Mouse (Mus musculus) kidney, adult 9 months (tissue): Measurements from ENCODE around the gene Myl3.

ENCODE experiments used
- DNase-seq: peaks from one replicate; pipeline ENCODE4 v3.0.0; 2022

Gene Myl3

DNA sequence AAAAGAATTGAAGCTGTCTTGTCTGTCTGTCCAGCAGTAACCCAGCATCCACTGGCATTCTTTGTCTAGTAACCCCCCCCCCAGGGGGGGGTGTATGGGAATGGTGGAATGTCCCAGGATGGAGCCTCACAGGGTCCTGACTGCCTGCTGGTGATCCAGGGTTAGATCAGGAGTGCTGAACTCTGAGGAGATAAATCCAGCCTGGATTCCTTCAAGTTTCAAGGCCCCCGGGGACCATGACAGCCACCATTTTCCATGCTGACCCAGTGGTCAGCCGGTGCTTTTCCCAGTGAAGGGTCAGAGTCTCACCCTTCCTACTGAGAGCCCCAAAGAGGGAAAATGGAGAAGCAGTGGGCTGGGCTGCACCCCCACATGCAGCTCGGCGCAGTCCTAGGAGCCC is 9.8 kb upstream of the Myl3 start:
- no peak for DNase-seq

DNA sequence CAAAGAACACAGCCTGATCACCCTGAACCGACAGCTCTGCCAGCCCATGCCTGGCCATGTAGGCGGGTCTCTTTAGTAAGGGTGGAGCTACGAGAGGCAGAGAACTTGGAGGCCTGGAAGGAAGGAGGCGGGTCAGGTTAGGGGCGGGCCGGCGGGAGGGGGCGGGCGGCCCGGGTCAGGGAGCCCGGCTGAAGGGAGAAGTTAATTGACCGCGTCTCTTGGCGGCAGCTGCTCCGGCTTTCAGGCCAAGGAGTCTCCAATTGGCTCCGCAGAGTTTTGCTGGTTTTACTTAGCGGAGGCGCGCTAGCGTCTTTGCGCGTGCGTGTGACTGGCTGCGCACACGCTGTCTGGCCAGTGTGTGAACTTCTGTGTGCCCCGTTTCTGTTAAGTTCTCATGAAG is 9.0 kb upstream of the Myl3 start:
- DNase-seq: peak; percentile 93

DNA sequence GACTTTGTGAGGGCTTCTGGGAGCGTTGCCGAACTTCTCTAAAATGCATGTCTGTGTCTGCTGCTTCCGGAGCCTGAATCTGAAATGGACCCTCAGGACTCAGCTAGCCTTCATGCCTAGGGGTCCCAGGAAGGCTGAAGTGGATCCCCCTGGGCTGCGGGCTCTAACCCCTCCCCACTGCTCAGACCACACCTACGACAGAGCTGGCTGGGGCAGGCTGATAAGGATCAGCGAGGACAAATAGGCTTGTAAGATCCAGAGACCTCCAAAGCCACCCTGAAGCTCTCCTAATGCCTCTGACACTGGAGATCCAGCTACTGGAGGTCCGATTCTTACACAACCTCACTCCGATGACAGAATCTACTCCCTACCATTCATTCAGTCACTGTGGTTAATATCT is 8.6 kb upstream of the Myl3 start:
- no peak for DNase-seq

DNA sequence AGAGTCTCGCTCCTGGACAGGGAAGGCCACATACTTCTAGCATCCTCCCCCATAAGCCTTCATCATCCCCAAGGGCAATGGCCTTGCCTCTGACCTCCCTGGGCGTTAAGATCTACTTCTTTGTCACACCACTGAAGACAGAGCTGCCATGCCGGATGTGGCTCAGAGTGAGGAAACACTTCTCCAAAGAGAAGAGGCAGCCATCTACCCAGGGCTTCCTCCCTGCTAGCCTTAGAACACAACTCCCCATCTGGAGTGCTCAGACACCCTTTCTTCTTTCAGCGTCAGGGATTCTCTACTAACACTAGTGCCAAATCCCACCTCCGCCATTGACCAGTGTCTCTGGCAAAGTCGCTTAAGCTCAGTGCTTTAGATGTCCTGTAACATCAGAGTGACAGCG is 7.5 kb upstream of the Myl3 start:
- DNase-seq: no peak

DNA sequence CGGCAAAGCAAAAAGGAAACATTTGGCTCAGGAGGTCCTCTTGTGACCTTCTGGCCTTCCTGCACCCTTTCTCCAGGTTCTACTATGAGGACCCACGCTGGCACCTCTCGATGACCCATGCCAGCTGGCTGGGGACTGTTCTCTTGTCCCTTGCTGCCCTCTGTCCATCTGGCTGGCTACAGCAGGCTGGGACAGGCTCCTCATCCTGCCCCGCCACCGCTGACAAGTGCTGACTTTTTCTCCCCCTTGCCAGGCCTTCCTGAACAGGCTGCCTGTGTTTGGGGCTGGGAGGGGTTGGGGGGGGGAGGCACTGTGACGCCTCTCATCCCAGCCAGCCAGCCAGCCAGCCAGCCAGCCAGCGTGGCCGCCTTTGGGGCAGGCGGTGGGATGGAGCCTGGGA is 5.3 kb upstream of the Myl3 start:
- no peak for DNase-seq

DNA sequence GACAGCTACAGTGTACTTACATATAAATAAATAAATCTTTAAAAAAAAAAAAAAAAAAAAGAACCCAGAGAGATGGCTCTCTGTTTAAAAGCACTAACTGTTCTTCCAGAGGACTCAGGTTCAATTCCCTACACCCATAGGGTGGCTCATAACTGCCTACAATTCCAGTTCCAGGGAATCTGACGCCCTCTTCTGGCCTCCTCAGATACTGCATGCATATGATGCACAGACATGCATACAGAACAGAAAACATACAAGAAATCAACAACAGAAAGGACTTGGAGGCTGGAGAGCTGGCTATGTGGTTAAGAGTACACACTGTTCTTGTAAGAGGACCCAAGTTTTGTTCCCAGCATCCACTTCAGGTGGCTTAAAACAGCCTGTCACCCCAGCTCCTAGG is 3.6 kb upstream of the Myl3 start:
- DNase-seq: peak; percentile 57

DNA sequence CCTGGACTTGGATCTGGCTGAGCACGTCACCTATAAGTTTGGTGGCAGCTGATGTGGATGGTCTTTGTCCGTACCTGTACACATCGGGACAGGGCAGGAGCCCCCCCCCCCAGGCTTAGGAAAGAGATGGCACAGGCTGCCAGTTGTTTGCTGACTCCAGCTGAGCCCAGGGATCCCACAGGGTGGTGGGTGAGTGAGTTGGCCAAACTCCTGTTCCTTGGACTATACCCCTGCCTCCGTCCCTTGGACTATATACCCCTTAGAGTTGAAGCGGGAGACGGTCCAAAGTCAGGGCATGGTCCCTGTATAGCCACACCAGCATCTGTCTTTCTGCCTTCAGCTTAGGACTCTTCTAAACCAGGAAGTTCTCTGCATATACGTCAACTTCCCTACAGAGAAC is 1.7 kb upstream of the Myl3 start:
- DNase-seq: peak; percentile 70

DNA sequence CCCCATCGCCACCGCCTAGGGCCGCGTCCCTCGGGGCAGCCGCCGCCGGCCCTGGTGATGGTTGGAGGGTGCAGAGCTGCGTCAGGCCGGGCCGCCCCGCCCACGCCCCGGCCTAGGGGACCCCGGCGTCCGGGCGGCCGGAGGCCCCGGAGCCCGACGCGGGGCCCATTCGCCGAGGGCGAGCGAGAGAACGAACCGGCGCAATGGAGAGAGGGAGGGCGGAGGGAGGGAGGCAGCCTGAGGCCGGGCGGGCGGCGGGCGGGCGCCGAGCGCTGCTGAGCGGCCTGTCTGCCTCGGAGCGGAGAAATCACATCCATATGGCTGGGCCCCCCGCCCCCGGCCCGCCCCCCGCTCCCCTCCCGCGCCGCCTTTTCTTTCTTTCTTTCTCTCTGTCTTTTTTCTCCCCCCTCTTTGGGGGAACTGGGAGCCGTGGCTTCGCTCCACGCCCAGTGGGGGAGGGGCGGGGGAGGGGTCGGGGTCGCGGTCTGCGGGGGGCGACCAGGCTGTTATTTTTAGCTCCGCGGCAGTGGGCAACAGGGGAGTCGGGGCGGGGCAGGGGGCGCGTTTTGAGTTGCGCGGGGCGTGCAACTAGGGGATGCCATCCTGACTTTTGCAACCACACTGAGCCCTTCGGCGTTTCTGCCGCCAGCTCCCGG is 762 bp downstream of the Myl3 start:
- DNase-seq: no peak

DNA sequence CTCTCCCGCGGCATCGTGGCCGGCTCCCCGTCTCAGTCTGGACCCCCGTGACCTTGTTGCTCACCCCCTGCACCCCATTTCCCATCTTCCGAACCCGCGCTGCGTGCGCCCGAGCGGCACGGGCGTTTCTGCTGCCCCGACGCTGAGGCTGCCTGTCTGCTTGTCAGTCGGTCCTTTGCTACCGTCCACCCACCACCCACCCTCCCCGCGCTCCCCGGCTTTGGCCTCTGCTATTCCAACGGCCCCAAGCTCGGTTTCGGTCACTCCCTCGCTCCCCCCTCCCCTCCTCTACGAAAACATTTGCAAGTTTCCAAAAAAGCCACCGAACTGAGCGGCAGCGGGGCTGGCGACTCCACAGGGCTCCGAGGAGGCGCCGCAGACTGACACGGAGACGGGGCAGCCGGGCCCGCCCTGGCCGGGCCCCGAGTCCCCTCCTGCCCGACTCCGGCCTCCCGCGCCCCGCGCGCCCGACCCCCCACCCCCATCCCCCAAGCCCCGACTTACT is 1.3 kb downstream of the Myl3 start:
- DNase-seq: peak; percentile 34

DNA sequence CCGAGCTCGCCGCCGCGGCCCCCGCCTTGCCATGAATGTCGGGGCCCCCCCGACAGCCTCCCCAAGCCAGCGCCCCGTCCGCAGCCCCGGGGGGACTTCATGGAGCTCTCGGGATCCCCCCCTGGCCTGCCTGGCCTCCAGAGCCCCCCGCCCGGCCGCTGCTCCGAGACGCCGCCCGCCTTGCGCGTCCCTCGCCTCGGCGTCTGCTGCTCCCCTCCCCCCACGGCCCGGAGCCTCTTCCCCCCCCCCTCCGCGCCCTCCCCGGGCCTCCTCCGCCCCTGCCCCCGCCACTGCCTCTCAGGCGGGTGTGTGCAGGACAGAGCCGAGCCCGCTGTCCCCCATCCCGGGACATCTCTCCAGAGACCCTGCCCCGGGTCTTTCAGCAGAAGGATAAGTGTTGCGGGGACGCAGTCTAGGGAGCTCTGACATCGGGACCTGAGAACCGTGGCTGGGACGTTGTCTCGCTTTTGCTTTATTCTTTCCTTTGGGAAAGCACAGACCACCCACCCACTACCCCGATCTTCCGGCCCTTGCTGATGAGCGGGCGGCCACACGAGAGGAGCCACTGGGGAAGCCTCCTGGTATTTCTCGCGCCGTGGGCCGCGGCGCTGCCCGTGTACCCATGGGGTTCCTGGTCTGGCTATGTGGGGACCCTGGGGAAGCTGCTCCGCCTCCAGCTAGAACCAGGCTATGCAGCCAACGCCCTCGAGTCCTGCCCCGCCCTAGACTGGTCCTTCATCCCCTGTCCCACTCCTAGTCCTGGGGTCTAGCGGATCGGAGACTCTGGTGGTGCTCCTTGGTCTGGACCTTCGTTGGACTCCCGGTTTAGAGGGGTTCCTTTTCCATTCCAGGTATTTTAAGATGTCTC is 2.0 kb downstream of the Myl3 start:
- DNase-seq: peak; percentile 33

DNA sequence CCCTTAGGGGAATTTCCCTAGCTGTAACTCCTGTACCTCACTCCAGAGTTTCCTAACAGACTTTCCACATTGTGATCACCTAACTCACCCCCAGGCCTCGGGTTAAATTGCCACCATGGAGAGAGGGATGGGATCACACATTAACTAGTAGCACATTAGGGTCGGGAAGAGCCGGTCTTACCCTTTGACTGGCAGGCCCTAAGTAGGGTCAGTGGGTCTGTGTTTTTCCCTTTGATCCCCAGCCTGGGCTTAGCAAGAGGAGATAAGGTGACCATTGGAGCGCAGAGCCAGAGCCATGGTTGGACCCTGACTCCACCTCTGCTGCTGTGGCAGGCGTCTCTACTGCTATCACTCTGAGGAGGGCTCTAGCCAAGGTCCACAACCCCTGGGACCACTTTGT is 4.1 kb downstream of the Myl3 start:
- DNase-seq: peak; percentile 93

DNA sequence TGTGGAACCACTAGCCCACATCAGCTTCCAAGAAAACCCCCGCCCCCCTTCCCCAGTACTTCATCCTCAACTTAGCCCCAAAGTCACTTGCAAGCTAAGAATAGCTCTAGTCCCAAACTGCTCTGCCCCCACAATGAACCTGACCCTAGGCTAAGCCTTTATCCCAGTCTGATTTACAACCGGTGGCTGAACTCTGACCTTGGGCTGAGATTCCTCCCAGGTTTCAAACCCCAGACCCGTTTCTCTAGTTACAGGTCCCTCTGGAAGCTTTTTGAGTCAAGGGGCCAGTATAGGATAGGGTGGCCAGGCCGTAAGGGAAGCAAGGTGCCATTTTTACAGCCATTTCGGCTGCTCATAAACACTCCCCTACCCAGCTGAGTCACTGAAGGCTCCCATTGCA is 4.6 kb downstream of the Myl3 start:
- DNase-seq: peak; percentile 58

DNA sequence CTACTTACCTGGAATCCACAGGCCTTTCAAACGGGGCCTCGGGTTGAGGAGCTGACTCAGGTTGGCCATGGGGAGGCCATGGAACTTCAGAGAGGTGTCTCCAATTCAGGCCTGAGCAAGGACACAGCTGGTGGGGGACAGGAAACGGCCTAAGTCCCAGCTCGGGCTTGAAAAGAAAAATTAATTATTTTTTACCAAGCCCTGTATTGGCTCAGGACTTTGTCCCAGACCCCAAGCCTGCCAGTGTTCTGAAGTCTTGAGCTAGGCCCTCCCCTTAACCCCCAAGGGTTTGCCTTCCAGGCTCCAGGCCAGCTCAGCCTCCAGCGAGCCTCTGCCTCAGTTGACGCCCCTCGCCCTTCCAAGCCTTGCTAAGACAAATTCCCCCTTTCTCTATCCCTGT is 5.3 kb downstream of the Myl3 start, which contains the start of gene Pth1r:
Gene Pth1r (minus strand): TSS at position 185 of the 400 bp plus-strand sequence.
- peak; percentile 89 for DNase-seq

DNA sequence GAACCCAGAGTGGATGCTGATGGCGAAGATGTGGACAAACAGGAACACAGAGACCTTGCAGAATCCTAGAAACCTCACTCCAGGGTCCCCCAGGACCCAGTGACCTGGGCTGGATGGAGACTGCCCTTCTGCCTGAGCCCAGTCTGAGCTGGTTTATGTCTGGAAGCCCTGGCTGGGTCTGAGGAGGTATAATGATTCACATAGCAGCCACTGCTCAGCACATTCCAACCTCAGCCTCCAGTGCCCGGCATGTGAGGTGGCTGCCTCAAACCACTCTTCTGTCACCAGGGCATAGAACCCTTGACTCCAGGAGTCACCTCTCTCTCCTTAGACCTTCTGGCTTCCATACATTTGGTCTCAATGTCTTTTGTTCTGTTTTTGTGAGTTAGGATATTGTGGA is 6.8 kb downstream of the Myl3 start:
- DNase-seq: peak; percentile 90

DNA sequence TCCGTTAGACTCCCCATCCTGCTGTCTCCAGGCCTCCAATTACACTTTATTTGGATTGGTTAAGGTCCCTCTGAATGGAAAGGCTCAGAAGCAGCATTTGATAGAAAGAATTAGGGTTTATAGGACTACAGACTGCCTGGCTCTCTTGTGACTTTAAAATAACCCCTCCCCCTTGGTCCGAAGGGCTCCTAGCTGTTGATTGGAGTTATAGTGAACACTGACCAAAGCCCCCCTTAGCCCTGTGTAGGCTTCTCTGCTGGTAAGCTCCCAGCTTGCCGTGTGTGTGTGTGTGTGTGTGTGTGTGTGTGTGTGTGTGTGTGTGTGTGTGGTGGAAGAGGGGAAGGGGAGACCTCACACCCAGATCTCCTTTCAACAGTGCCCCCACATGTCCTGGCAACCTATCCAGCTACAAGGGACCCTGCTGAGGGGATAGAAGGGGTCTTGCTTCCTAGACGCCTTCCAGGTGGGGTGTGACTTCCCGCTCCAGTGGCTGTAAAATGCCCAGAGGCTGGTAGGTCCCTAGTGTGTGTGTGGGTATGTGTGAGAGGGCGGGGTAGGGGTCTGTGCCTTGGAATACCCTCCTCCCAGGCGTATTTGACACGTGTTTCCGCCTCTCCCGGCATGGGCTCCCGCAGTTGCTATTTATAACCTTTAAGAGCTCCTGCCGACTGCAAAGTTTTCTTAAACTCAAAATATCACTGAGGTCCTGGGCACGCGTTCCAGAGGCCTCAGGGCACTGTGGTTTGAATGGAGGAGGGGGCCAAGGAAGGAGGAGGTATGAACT is 8.9 kb downstream of the Myl3 start:
- DNase-seq: peak; percentile 41

DNA sequence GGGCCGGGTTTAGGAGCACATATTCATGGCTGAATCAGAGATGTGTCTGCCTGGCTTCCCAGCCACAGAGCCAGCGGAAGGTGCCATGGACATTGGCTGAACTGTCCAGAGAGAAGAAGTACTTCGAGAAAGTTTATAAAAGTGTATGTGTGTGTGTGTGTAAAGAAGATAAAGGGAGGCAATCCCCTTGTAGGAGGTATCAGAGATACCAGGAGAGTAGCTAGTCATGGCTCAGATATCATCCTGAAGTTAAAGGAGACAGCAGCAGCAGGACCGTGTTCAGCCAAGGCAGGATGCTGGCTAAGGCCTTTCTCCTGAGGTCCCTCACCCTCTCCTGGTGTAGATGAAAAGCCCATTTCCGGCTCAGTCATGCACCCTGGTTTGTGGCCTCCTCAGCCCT is 9.8 kb downstream of the Myl3 start:
- DNase-seq: no peak

DNA sequence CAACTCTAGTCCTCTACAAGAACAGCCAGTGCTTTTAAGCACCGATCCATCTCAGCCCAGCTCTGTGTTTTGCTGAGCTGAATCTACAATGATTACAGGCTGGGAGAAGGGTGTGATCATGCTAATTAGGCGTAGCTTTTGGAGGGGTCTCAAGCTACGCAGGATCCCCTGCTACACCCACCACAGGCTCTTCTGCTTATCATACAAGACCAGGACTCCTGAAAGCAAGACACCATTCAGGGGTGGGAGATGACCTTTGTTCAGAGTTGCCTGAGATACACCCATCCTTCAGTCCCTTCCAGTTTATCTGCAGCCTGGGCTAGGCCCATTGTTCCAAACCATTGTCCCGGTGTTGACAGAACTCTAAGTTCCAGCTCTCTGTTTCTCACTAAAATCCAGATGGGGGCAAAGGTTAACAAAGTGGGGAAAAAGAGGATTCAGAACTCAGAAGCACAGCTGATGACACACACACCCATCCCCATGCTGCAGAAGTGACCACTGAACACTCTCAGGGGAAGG is 11.3 kb downstream of the Myl3 start:
- no peak for DNase-seq

DNA sequence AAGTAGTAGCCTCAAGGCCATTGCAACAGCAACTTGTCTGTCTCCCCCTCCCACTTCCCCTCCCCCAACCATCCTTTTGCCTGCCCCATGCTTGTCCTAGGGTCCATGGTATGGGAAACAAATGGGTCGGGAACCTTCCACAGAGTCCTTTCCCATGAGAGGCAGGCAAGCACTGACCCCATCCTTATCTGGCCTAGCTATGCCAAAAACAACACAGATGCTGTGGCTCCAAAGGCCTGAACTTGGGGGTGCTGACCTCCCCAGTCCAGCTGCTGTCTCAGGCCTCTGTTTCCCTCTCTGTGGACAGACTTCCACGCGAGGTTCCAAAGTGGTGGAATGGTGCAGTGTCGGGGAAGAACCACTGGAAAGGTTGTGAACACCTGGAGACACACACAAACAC is 12.1 kb downstream of the Myl3 start:
- peak; percentile 27 for DNase-seq

DNA sequence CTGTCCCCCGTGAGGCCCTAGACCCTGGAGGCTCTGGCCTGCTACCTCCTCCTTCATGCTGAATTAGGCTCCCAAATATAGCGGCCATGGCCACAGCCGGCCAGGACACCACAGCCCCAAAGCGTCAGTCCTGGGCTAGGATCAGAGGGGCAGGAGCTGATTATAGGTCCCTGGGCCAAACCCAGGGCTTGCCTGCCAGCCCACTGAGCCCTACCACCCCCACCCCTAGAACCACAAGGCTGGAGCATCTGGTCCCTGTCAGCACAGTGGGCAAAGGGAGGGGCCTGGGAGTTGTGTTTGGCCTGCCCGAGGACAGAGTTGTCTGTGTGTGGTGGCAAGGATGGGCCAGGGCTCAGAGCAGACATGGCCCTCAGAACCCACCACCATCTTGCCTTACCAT is 16.2 kb downstream of the Myl3 start:
- no peak for DNase-seq

DNA sequence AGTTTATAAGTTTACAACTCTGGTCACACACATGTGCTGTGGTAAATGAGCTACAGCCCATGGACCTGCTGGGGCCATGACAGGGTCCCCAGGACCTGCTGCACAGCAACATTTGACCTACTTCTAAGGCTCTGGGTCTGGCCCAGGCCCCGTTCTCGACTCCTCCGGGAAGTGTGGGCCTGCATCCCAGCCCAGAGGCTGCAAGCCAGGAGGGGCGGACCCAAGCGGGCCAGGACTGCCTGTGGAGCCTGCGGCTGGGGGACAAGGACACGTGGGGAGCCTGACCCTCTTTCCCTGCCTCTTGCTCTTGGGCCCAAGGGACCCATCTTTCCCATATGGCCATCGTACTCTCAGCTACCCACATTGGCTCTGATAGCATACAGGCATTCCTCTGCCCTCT is 16.9 kb downstream of the Myl3 start:
- peak; percentile 57 for DNase-seq

DNA sequence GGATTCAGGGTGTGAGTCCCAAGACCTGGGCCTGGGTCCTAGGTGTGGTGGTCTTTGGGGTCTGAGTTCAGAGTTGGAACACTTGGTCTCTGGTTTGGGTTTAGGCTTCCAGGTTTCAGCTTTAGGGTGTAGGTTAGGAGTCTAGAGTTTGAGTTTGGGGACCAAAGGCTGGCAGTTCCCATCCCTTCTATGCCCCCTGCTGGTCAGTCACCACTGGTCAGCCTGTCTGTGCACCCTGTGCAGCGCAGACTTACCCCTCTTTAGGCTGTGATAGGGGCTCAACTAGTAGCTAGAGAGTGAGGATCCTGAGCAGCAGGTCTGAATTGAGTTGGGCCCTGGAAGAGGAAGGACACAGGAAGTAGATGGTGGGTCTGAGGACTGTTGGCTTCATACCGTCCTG is 17.6 kb downstream of the Myl3 start:
- DNase-seq: peak; percentile 83

DNA sequence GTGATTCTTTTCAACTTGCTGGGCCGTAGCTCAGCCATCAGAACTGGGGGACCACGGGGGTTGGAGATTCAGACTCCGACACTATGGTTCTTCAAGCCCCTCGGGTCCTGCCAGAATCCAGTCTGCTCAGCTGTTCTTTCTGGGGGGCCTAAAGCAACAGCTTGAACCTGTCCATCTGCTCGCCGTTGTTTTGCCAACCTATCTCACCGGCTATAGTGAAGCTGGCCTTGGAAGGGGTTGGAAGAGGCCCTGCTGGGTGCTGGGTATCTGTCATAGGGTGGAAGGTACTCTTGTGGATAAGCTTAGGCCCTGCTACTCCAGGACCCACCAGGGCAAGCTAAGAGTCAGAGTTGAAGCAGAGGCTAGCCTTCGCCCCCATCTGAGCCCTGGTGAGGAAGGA is 19.2 kb downstream of the Myl3 start:
- DNase-seq: no peak

DNA sequence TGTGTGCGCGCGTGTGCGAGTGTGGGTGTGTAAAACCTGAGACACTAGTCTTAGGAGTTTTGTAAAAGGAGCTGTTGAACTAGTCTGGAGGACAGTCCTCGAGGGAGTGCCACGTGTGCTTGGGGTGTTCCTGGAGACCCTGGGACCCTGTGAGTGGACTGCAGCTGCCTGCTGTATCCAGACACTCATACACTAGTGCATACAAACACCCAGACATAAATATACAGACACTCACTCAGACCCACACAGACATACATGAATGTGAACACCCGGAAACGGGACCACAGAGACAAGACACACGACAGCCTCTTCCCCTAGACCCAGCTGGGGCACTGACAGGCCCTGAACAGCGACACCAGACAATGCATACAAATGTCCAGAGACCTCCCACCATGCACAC is 21.1 kb downstream of the Myl3 start:
- DNase-seq: no peak
